Mouse (Mus musculus) small intestine, adult 2 months (tissue): ENCODE measurements around the gene Bcan.

Experiments used
- CTCF ChIP-seq: fragments of 200-500 bp; IDR thresholded peaks from 2 replicates; pipeline ENCODE4 v1.5.1; 2012; ENCODE audit warnings: low read depth, mild to moderate bottlenecking, control low read depth, inconsistent platforms, low read length, moderate library complexity, mixed read lengths; ENCODE audit not compliant: insufficient replicate concordance, insufficient read length; ENCODE audit errors: extremely low read depth
- POLR2A ChIP-seq: fragments of 200-500 bp; IDR thresholded peaks from 2 replicates; pipeline ENCODE4 v1.6.1; 2012; ENCODE audit warnings: low read depth, mild to moderate bottlenecking, control low read depth, inconsistent platforms, low read length, moderate library complexity

DNA sequence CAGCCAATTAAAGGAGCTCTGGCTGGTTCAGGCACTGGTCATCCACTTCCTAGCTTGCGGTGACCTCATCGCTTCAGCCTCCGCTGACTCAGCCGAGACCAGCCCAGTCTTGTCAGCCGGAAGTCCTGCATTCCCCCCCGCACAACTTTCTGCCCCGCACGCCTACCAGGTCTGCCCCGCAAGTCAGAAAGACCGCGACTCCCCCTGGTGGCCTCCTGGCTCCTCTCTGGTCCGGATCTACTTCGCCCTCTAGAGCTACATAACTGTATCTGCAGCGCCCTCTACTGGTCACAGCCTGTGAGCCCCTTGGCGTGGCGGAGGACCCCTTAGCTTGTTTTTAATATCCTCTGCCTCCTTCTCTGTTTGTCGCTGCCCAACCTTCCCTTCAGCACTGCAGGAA, 13.2 kb downstream of the Bcan start:
- TF ChIP-seq CTCF (peak; percentile 99), POLR2A (no peak)
